Mouse (Mus musculus): Measurements from ENCODE around the gene C530008M17Rik. TPM values are rescaled to one million over a fixed set of nuclear protein-coding genes. Genes with fewer than 3 reads are reported as not detected.

C530008M17Rik gene
- polyA plus RNA-seq, 1 experiment, result 26.5 TPM

- no peak overlapping the region for H3K27ac ChIP-seq (ENCODE audit: insufficient read depth, low read length)
- peaks cover 2% of the 10 kb centered on the region for H3K4me1 ChIP-seq (ENCODE audit: control insufficient read depth, insufficient read depth, low read length)
- H3K4me3 ChIP-seq (ENCODE audit: insufficient read depth, low read length), result no peak overlapping the region
- TF ChIP-seq POLR2A (IDR thresholded peaks at IDR 0.05; ENCODE audit: extremely low read depth, insufficient read depth, low read length) (no peak), CTCF (IDR thresholded peaks at IDR 0.05; ENCODE audit: extremely low read depth, insufficient read depth, low read length) (no peak)
Measured at GRCm38 (mm10) chr5:76719954-76720353, 63.6 kb downstream of the C530008M17Rik start.

- Histone ChIP-seq H3K27ac (ENCODE audit: insufficient read depth, low read length) (no peak overlapping the region), H3K4me1 (ENCODE audit: control insufficient read depth, insufficient read depth, low read length) (no peaks in the 10 kb centered on the region), H3K4me3 (ENCODE audit: insufficient read depth, low read length) (no peak overlapping the region)
- TF ChIP-seq POLR2A (IDR thresholded peaks at IDR 0.05; ENCODE audit: extremely low read depth, insufficient read depth, low read length), result no peak
- TF ChIP-seq CTCF (IDR thresholded peaks at IDR 0.05; ENCODE audit: extremely low read depth, insufficient read depth, low read length), result no peak
Measured at GRCm38 (mm10) chr5:76724878-76725277, 68.6 kb downstream of the C530008M17Rik start.

DNA sequence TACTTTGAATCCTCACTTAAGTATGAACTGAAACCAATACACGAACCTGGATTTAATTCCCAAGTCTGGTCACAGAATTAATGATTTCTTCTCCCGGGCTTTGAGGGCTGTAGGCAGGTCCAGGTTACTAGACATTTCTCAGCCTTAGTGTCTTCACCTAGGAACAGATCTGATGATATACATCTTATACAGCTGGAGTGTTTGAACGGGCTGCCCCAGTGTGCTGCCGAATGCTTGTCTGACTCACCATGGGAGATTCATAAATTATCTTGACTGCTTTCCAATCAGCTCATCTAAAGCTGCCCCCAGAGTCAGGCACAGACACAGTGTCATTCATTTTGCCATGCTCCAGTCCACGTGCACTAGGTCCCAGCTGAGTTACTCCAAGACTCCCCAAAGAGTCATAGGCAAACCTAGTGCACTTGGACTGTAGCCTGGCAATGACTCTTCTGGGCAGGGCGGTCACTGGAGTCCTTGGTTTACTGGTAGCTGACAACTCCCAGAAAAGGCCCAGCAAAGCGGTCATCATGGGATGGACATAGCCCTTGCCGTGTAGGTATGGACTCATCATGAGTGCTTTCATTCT, 70.3 kb downstream of the C530008M17Rik start:
- Histone ChIP-seq H3K4me1 (ENCODE audit: control insufficient read depth, insufficient read depth, low read length) (no peaks in the 10 kb centered on the region), H3K27ac (ENCODE audit: insufficient read depth, low read length) (no peak overlapping the region), H3K4me3 (ENCODE audit: insufficient read depth, low read length) (no peak overlapping the region)
- TF ChIP-seq POLR2A (IDR thresholded peaks at IDR 0.05; ENCODE audit: extremely low read depth, insufficient read depth, low read length), result no peak
- TF ChIP-seq CTCF (IDR thresholded peaks at IDR 0.05; ENCODE audit: extremely low read depth, insufficient read depth, low read length), result no peak

GRCm38 (mm10) chr5:76733055-76733641, 76.8 kb downstream of the C530008M17Rik start:
- no peak for TF ChIP-seq POLR2A (IDR thresholded peaks at IDR 0.05; ENCODE audit: extremely low read depth, insufficient read depth, low read length)
- no peak for TF ChIP-seq CTCF (IDR thresholded peaks at IDR 0.05; ENCODE audit: extremely low read depth, insufficient read depth, low read length)
- no peaks in the 10 kb centered on the region; the same call in 1 of the 2 replicates for H3K4me1 ChIP-seq (ENCODE audit: control insufficient read depth, insufficient read depth, low read length)
- H3K4me3 ChIP-seq (ENCODE audit: insufficient read depth, low read length), result no peak overlapping the region
- H3K27ac ChIP-seq (ENCODE audit: insufficient read depth, low read length), result no peak overlapping the region

- H3K4me3 ChIP-seq (ENCODE audit: insufficient read depth, low read length), result no peak overlapping the region
- no peaks in the 10 kb centered on the region for H3K4me1 ChIP-seq (ENCODE audit: control insufficient read depth, insufficient read depth, low read length)
- no peak overlapping the region for H3K27ac ChIP-seq (ENCODE audit: insufficient read depth, low read length)
- no peak for TF ChIP-seq CTCF (IDR thresholded peaks at IDR 0.05; ENCODE audit: extremely low read depth, insufficient read depth, low read length)
- TF ChIP-seq POLR2A (IDR thresholded peaks at IDR 0.05; ENCODE audit: extremely low read depth, insufficient read depth, low read length), result no peak
Measured at GRCm38 (mm10) chr5:76741463-76741862, 85.2 kb downstream of the C530008M17Rik start.

- no peak overlapping the region for H3K4me3 ChIP-seq (ENCODE audit: insufficient read depth, low read length)
- no peak overlapping the region for H3K27ac ChIP-seq (ENCODE audit: insufficient read depth, low read length)
- TF ChIP-seq POLR2A (IDR thresholded peaks at IDR 0.05; ENCODE audit: extremely low read depth, insufficient read depth, low read length) (no peak), CTCF (IDR thresholded peaks at IDR 0.05; ENCODE audit: extremely low read depth, insufficient read depth, low read length) (no peak)
- H3K4me1 ChIP-seq (ENCODE audit: control insufficient read depth, insufficient read depth, low read length), result no peaks in the 10 kb centered on the region
Measured at GRCm38 (mm10) chr5:76742076-76742475, 85.8 kb downstream of the C530008M17Rik start.

DNA sequence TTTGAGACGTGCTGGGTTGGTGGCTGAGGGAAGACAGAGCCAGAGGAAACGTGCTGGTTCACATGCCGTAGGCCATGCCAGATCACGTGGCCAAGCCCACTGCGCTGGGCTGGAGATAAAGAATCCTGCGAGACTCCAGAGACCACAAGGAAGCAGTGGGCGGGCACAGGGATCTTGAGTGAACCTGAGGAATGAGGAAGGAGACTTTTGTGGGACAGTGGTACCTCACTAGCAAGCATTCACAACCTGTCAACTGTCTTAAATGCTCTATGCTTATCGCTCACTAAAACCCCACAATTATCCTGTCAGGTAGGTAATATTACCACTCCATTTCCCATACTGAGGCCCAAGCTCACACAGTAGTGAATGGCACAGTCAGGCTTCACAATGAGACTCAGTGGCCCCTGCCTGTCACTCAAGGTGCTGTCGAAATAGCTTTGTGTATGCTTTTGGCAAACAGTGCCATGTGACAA, 88.5 kb downstream of the C530008M17Rik start:
- TF ChIP-seq POLR2A (IDR thresholded peaks at IDR 0.05; ENCODE audit: extremely low read depth, insufficient read depth, low read length) (no peak), CTCF (IDR thresholded peaks at IDR 0.05; ENCODE audit: extremely low read depth, insufficient read depth, low read length) (no peak)
- H3K4me1 ChIP-seq (ENCODE audit: control insufficient read depth, insufficient read depth, low read length), result peaks cover 3% of the 10 kb centered on the region; the same call in 1 of the 2 replicates
- no peak overlapping the region for H3K27ac ChIP-seq (ENCODE audit: insufficient read depth, low read length)
- no peak overlapping the region for H3K4me3 ChIP-seq (ENCODE audit: insufficient read depth, low read length)

DNA sequence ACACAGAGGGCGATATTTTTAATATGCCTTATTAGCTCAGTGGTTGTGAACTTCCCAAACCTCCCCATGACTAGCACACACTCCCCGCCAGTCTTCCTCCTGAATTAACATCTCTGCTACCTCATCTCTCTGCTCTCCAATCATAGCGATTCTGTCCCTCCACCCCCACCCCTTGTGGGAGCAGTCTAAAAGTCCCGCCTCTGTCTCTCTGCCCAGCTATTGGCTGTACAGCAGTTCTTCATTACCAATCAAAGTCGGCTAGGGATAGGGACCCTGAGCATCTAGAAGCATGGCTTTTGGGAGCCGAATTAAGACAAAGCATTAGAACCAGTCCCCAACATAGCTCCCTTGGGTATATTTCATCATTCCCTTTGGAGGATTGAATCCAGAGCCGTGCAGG, 91.5 kb downstream of the C530008M17Rik start:
- no peak overlapping the region for H3K4me3 ChIP-seq (ENCODE audit: insufficient read depth, low read length)
- H3K4me1 ChIP-seq (ENCODE audit: control insufficient read depth, insufficient read depth, low read length), result peaks cover 5% of the 10 kb centered on the region; the same call in 1 of the 2 replicates
- TF ChIP-seq CTCF (IDR thresholded peaks at IDR 0.05; ENCODE audit: extremely low read depth, insufficient read depth, low read length) (no peak), POLR2A (IDR thresholded peaks at IDR 0.05; ENCODE audit: extremely low read depth, insufficient read depth, low read length) (no peak)
- no peak overlapping the region for H3K27ac ChIP-seq (ENCODE audit: insufficient read depth, low read length)

DNA sequence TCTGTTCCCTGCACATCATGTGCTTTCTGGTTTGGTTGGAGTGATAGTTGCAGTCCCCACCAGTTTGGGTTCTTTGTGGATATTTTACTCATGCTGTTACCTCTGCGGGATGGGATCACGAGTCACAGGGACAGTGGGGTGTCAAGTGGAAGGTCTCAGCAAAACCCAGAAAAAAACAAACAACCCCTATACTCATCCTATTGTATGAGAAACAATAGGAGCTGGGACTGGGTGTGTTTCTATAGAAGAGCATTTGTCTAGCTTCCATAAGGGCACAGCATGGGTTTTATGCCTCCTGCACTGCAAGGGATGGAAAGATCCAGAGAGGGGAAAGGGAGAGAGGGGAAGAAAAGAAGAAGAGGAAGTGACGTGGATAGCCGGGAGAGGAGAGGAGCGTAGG, 96.0 kb downstream of the C530008M17Rik start:
- no peak overlapping the region for H3K27ac ChIP-seq (ENCODE audit: insufficient read depth, low read length)
- TF ChIP-seq CTCF (IDR thresholded peaks at IDR 0.05; ENCODE audit: extremely low read depth, insufficient read depth, low read length) (no peak), POLR2A (IDR thresholded peaks at IDR 0.05; ENCODE audit: extremely low read depth, insufficient read depth, low read length) (no peak)
- no peak overlapping the region for H3K4me3 ChIP-seq (ENCODE audit: insufficient read depth, low read length)
- peaks cover 5% of the 10 kb centered on the region; the same call in 1 of the 2 replicates for H3K4me1 ChIP-seq (ENCODE audit: control insufficient read depth, insufficient read depth, low read length)

DNA sequence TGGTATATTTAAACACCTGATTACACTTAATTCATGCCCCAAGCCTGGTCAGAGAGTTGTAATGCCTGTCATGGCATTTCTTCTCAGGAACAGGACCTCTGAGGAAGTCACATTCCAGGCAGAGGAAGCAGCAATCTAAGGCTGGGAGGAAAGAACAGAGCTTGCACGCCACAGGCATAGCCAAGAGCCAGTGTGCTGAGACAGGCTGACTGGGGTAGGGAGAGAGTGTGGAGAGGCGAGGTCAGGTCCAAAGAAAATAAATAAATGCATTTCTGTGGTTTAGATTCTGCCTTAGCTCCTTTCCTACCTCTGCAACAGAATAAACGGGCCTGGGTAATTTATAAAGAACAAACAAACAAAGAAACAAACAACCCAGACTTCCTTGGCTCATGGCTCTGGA, 104.0 kb downstream of the C530008M17Rik start:
- H3K4me3 ChIP-seq (ENCODE audit: insufficient read depth, low read length), result no peak overlapping the region
- no peaks in the 10 kb centered on the region for H3K4me1 ChIP-seq (ENCODE audit: control insufficient read depth, insufficient read depth, low read length)
- no peak for TF ChIP-seq POLR2A (IDR thresholded peaks at IDR 0.05; ENCODE audit: extremely low read depth, insufficient read depth, low read length)
- no peak for TF ChIP-seq CTCF (IDR thresholded peaks at IDR 0.05; ENCODE audit: extremely low read depth, insufficient read depth, low read length)
- no peak overlapping the region for H3K27ac ChIP-seq (ENCODE audit: insufficient read depth, low read length)

All from cortical plate, adult 2 months (tissue).